Mouse (Mus musculus) Patski (cell line): ENCODE data around the gene Mef2d. TPM values are rescaled to one million over a fixed set of nuclear protein-coding genes. Genes with fewer than 3 reads are reported as not detected.
A peak's percentile ranks its signal among the peaks of the same experiment; 100 is the strongest.

Experiments
- ATAC-seq: fragments of 100-300 bp; one replicate; pipeline ENCODE4 v1.8.0; 2021
- CTCF ChIA-PET: fragments of 350-600 bp; sonication (Branson Sonifier 250); formaldehyde crosslinking; loops from one replicate; lab custom pipeline; 2022; ENCODE audit warnings: inconsistent platforms; lab: Charles Lee
- POLR2A ChIA-PET: fragments of 350-600 bp; sonication (Branson Sonifier 250); formaldehyde crosslinking; loops from one replicate; lab custom pipeline; 2022; ENCODE audit warnings: antibody characterized with exemption, inconsistent platforms; lab: Charles Lee
- DNase-seq: peaks from one replicate; pipeline ENCODE4 v3.0.0-alpha.2; 2011; ENCODE audit warnings: low read depth, low spot score
- H3K27me3 ChIP-seq: fragments of 371-371 bp; one replicate; pipeline ENCODE4 v1.5.1; 2021
- CTCF ChIP-seq: fragments of 100-300 bp; IDR thresholded peaks from one replicate; pipeline ENCODE4 v1.5.1; 2021
- in situ Hi-C: fragments of 300-500 bp; cut with MboI; formaldehyde crosslinking; loops from 3 replicates; pipeline ENCODE4 v1.11.1; 2018; ENCODE audit warnings: low pct_unique_long_range_greater_than_20kb, mixed read lengths
- polyA plus RNA-seq: library from polyadenylated mRNA; unstranded; gene quantifications from one replicate; pipeline ENCODE4 v1.2.3, GENCODE M21; 2021

The Mef2d gene
- polyA plus RNA-seq, 1 experiment from 2014 or later, result 62.7 TPM

DNA sequence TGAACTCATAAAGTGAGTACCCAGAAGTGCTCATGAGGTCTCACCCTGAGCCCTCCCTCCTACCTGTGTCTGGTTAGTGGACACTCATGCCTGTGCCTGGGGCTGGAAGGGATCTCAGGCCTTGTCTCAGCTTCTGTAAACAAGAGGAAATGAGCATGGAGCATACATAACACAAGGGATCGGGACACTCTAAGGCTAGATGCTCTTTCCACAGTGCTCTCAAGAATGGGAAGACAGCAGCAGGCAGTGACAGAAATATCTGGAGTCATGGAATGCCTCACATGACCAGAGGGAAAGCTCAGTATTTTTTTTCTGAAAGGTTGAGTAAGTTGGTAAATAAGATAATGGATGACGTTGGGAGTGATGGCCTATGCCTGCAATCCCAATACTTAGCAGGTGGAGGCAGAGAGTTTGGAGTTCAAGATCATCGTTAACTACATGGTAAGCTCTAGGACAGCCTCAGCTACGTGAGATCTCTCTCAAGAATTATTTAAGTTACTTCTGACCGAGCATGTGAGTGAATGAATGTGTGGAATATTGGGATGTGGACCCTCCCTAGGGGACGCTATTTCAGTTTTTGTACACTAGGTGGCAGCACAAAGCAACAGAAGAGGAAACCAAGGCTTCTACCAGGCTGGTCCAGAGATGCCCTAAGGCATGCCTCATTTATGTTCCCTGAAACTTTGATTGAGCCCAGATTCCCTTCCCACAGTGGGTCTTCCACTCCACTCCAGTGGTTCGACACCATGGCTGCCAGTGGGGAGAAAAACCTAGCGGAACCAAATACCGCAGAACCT, 49.8 kb downstream of the Mef2d start:
- in situ Hi-C loops, result loop anchor here (5.0 kb wide), 1 partner anchor 50 kb away; no protein-coding TSS in a partner anchor
- peaks cover 14% of the 10 kb centered on the region for H3K27me3 ChIP-seq
- DNase-seq, result no peak
- CTCF ChIA-PET, result interaction anchor here (0.7 to 8.1 kb wide), 19 partner anchors 9 to 104 kb away, joined by 3 to 189 read pairs (median 4); no protein-coding TSS in a partner anchor
- ATAC-seq, result no peak
- TF ChIP-seq CTCF, result peak; percentile 95
- POLR2A ChIA-PET, result interaction anchor here (0.9 kb wide), 1 partner anchor 46 kb away, joined by 3 read pairs; no protein-coding TSS in a partner anchor

DNA sequence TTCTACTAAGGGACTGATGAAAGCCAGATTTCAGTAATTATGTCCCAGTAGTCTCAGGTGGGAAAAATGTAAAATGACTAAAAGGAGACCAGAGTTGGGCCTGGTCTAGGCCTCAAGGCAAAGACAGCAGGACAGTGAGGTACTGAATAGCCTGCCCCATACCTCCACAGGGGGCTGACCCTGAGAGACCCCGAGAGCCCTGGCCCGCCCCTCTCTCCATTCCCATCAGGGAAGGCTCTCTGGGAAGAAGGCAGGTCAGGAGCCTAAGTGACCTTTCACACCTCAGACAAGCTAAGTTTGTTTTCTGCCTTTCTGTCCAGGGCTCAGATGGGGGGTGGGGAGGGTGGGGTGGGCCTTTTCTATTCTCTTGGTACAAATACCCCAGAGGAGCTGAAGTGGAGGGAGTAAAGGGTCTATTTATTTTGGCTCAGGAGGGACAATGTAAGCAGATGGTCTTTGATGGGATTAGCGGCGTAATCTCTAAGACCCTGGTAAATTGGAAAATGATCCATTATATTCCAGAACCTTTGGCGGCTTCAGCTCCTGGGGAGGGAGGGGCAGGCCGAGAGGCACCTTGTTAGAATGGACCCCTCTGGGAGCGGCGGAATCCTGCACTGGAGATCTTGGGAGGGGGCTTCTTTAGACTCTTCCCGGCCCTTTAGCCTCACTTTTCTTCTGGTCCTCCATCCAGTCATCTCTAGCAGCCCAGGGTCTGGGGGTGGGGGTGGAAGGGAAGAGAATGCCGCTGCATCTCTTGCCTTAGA, 55.8 kb downstream of the Mef2d start:
- H3K27me3 ChIP-seq, result peaks cover 63% of the 10 kb centered on the region
- ChIA-PET POLR2A (no interaction called here), CTCF (interaction anchor here (1.7 kb wide), 1 partner anchor 12 kb away, joined by 4 read pairs; no protein-coding TSS in a partner anchor)
- no peak for ATAC-seq
- in situ Hi-C loops, result no loop called here
- TF ChIP-seq CTCF, result no peak
- DNase-seq, result no peak

DNA sequence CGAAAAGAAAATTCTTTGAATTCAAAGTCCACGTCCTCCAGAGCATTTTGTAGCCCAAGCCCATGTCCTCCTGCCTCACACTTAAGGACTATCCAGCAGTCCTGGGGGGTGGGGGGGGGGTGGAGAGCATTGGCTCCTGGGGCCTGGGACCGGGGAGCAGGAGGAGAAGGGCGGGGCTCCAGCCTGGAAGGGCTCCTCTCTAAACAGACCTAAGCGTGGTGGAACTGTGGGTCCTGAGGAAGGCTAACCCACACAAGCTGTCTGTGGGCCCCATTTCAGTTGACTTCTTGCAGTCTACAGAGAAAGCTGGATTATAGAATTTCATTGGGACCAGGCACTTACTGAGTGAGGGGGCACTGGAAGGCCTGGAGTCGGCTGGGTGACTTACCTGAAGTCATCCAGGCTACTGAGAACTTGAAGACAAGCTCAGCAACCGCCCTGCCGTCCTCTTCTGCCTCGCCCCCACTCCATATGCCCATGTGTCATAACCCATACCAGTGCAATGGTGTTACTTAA, 56.4 kb downstream of the Mef2d start:
- ChIA-PET CTCF (interaction anchor here (1.0 to 1.7 kb wide), 2 partner anchors 11 to 13 kb away, joined by 3 to 4 read pairs; no protein-coding TSS in a partner anchor), POLR2A (no interaction called here)
- ATAC-seq (no peak), DNase-seq (no peak)
- no peak for TF ChIP-seq CTCF
- H3K27me3 ChIP-seq, result peaks cover 68% of the 10 kb centered on the region
- in situ Hi-C loops, result no loop called here

DNA sequence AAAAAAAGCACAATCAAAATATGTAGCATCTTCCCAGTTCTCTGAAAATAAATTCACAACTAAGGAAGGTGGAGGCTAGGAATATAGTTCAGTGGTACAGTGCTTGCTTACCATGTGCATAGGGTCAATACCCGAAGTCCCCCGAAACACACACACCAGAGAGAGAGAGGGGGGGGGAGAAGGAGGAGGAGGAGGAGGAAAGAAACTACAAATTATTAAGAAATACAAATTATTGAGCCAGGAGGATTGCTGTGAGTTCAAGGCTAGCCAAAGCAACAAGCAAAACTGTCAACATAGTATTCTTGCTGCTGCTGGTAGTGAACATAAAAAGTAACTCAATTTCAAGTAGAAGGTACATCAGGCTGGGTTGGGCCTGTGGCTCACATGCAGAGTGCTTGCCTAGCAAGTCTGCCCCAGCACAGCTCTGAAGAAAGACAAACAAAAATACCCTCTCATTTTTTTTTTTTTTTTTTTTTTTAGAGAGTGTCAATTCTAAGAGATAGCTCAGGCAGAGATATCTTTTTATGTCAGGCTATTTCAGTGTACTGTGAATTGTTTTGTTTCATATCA, 57.5 kb downstream of the Mef2d start:
- in situ Hi-C loops, result no loop called here
- CTCF ChIA-PET, result interaction anchor here (0.8 to 1.0 kb wide), 2 partner anchors 14 to 44 kb away, joined by 3 read pairs; no protein-coding TSS in a partner anchor
- peaks cover 77% of the 10 kb centered on the region for H3K27me3 ChIP-seq
- POLR2A ChIA-PET, result interaction anchor here (0.6 kb wide), 2 partner anchors 102 to 204 kb away, joined by 3 to 7 read pairs; no protein-coding TSS in a partner anchor
- no peak for DNase-seq
- ATAC-seq, result no peak
- no peak for TF ChIP-seq CTCF

DNA sequence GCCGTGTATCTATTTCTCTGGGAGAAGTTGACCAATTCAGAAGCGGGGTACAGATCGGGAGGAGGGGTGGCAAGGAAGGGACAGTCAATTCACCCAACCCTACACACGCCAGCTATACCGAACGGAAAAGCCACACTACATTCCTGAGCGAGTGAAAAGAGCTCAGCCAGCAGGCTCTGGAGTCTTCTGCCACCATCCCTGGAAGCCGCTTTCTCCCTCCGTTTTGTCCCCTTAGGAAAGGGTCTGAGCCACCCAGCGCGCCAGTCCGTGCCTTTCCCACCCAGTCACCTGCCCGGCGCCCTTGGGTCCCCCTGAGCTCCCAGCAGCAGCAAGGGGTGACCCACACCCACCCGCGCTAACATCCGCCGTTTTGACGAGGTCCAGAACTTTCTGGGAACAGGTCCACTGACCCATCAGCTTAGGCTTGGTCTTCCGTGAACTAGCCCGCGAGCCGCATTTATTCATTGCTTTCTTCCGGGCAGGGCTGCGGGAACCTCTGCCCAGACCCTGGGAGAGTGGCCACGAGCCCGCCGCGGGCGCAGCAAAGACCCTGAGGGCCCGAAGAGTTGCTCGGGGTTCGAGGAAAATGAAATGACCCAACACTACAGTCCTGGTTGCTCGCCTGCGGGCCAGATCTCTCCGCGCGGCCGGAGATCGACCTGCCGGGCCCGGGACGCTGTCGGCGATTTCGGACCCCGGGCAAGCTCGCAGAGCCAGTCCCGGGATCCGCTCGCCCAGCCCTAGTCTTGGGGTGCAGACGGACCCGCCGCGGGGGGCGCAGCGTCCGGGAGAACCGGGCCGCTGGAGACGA, 58.2 kb downstream of the Mef2d start:
- ATAC-seq (no peak), DNase-seq (no peak)
- H3K27me3 ChIP-seq, result peaks cover 83% of the 10 kb centered on the region
- in situ Hi-C loops, result no loop called here
- no peak for TF ChIP-seq CTCF
- CTCF ChIA-PET, result no interaction called here
- POLR2A ChIA-PET, result interaction anchor here (0.6 kb wide), 1 partner anchor 102 kb away, joined by 7 read pairs; no protein-coding TSS in a partner anchor

DNA sequence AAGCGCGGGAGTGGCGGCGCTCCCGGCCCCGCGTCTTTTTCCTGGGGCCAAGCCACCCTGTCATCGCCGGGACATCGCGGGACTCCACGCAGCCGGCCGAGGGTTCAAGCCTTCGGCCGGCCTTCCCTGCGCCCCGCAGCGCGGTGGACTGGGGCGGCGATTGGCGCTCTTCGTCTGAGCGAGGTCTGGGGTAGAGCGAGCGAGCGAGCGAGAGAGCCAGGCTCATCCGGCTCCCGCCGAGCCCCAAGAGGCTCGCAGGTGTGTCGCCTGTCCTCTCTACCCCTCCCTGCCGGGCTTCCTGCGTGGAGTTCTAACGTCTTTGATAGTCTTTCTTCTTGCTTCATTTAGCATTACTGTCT, 58.8 kb downstream of the Mef2d start:
- no peak for TF ChIP-seq CTCF
- ATAC-seq (no peak), DNase-seq (no peak)
- CTCF ChIA-PET, result no interaction called here
- in situ Hi-C loops, result no loop called here
- H3K27me3 ChIP-seq, result peaks cover 79% of the 10 kb centered on the region
- POLR2A ChIA-PET, result no interaction called here

DNA sequence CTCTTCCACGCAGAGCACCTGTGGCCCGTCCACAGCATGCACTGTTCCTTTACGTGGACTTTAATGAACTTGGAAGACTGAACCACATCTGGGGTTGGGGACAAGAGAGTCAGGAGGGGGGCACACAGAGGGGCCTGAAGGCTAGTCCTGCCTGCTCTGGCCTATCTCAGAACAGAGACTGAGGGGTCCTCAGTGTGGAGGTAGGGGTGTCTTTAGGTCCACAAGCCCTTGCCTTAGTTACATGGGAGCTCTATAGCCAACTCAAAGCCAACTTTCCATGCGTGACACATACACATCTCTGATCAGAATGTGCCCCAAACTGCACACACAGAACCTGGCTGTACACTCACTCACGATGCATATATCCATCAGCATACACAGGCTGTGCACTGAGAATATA, 59.5 kb downstream of the Mef2d start:
- no peak for ATAC-seq
- no peak for DNase-seq
- ChIA-PET POLR2A (no interaction called here), CTCF (interaction anchor here (1.4 to 3.0 kb wide), 2 partner anchors 10 to 11 kb away, joined by 4 to 9 read pairs; no protein-coding TSS in a partner anchor)
- TF ChIP-seq CTCF, result no peak
- in situ Hi-C loops, result no loop called here
- H3K27me3 ChIP-seq, result peaks cover 79% of the 10 kb centered on the region

DNA sequence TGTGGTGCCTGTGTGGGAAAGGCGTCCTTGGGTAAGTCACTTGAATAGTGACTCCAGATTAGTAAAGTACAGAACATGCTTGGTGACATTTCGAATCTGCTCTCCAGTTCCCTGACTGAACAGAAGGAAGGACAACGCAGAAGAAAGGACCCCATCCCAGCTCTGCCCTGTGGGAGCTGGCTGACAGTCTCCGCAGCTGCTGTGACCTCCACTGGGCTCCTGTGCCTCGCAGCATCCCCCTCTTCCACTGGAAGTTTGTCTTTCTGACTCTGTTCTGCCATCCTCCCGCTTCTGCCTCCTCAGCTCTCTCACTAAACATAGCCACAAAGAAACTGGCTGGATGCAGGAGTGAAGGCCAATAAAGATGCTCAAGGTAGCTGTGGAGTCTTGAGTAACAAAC, 60.8 kb downstream of the Mef2d start:
- CTCF ChIA-PET, result interaction anchor here (1.0 to 3.0 kb wide), 4 partner anchors 10 to 42 kb away, joined by 4 to 9 read pairs (median 4); no protein-coding TSS in a partner anchor
- DNase-seq (no peak), ATAC-seq (no peak)
- in situ Hi-C loops, result no loop called here
- peaks cover 73% of the 10 kb centered on the region for H3K27me3 ChIP-seq
- no peak for TF ChIP-seq CTCF
- POLR2A ChIA-PET, result no interaction called here

DNA sequence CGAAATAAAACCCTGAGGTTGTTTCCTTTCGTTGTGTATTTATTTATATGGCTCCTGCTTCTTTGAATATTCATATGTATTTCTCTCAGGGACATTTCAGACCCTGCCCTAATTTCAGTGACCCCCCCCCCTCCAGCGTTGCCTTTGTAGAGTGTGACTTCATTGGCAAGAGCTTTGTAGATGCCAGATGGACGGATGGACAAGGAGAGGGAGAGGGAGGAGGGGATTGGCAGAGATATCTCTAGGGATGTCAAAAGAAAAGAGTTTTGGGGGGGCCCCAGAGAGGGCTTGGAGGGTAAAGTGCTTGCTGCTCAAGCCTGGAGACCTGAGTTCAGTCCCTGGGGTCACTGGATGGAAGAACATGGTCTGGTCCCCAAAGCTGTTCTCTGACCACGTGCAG, 61.3 kb downstream of the Mef2d start:
- no peak for DNase-seq
- no peak for TF ChIP-seq CTCF
- no peak for ATAC-seq
- H3K27me3 ChIP-seq, result peaks cover 74% of the 10 kb centered on the region
- in situ Hi-C loops, result no loop called here
- ChIA-PET POLR2A (no interaction called here), CTCF (interaction anchor here (1.0 to 3.0 kb wide), 3 partner anchors 11 to 41 kb away, joined by 4 to 9 read pairs (median 4); no protein-coding TSS in a partner anchor)
